Mouse (Mus musculus): ENCODE measurements around the gene Ifi205.

Gene Ifi205

GRCm38 (mm10) chr1:173973111-173973510 is 58.5 kb downstream of the Ifi205 start:
- DNase-seq (ENCODE audit: low spot score) = no peak
